Mouse (Mus musculus) hindbrain, embryonic 11.5 days (tissue): ENCODE results near the gene Trpm3. TPM values are rescaled to one million over a fixed set of nuclear protein-coding genes. Genes with fewer than 3 reads are reported as not detected.
A peak's percentile ranks its signal among the peaks of the same experiment; 100 is the strongest.

Experiments used
- ATAC-seq: fragments of 200-750 bp; cut with Nextera tagmentation; 2 replicates; pipeline ENCODE4 v1.8.0; 2017; ENCODE audit warnings: mild to moderate bottlenecking, moderate TSS enrichment, moderate library complexity; ENCODE audit not compliant: low FRiP score
- DNase-seq: peaks from one replicate; pipeline ENCODE4 v3.0.0-alpha.2; 2015; ENCODE audit warnings: low spot score
- H3K27ac ChIP-seq: fragments of 300-500 bp; sonication (generic); 2 replicates; pipeline ENCODE4 v1.5.1; 2014; ENCODE audit warnings: mild to moderate bottlenecking, low read depth, low read length
- H3K27me3 ChIP-seq: fragments of 300-500 bp; sonication (generic); 2 replicates; pipeline ENCODE4 v1.6.1; 2014; ENCODE audit warnings: mild to moderate bottlenecking, low read length, moderate library complexity, mixed read lengths; ENCODE audit not compliant: control insufficient read depth, insufficient read depth
- H3K36me3 ChIP-seq: fragments of 300-500 bp; sonication (generic); 2 replicates; pipeline ENCODE4 v1.6.1; 2014; ENCODE audit warnings: mild to moderate bottlenecking, low read length, moderate library complexity, mixed read lengths; ENCODE audit not compliant: control insufficient read depth, insufficient read depth
- H3K4me1 ChIP-seq: fragments of 300-500 bp; sonication (generic); replicated peaks from 2 replicates; pipeline ENCODE4 v1.6.1; 2014; ENCODE audit warnings: low read length, mixed read lengths; ENCODE audit not compliant: control insufficient read depth, insufficient read depth
- H3K4me2 ChIP-seq: fragments of 300-500 bp; sonication (generic); replicated peaks from 2 replicates; pipeline ENCODE4 v1.6.1; 2014; ENCODE audit warnings: mild to moderate bottlenecking, low read depth, low read length
- H3K4me3 ChIP-seq: fragments of 300-500 bp; sonication (generic); 2 replicates; pipeline ENCODE4 v1.5.1; 2014; ENCODE audit warnings: low read depth, low read length
- H3K9ac ChIP-seq: fragments of 300-500 bp; sonication (generic); 2 replicates; pipeline ENCODE4 v1.6.1; 2014; ENCODE audit warnings: low read depth, low read length
- H3K9me3 ChIP-seq: fragments of 300-500 bp; sonication (generic); 2 replicates; pipeline ENCODE4 v1.6.1; 2016; ENCODE audit warnings: low read length; ENCODE audit not compliant: control insufficient read depth
- WGBS: fragments of 180-500 bp; shearing (Covaris S2); extraction: QIAGEN DNeasy Blood & Tissue Kit; methylation state at CpG from one replicate; pipeline ENCODE4 v1.1.7; 2014; 5-methylcytosine and 5-hydroxymethylcytosine counted together
- polyA plus RNA-seq: library from polyadenylated mRNA; unstranded; fragments of >200 nt; fragmentation: Nextera tagmentation; extraction: Ambion mirVana; gene quantifications from 2 replicates; pipeline ENCODE4 v1.2.1, GENCODE M21; 2014

Gene Trpm3
- 14.5 and 16.6 TPM in 2 replicates for polyA plus RNA-seq

- WGBS = 1% methylated on average over 39 of the region's 39 CpGs
- no peaks in the 10 kb centered on the region for H3K36me3 ChIP-seq
- peak; percentile 92 for ATAC-seq
Observed at GRCm38 (mm10) chr19:22138590-22139421, at the start of gene Trpm3. Gene Trpm3 (plus strand): TSS chr19:22139046.

DNA sequence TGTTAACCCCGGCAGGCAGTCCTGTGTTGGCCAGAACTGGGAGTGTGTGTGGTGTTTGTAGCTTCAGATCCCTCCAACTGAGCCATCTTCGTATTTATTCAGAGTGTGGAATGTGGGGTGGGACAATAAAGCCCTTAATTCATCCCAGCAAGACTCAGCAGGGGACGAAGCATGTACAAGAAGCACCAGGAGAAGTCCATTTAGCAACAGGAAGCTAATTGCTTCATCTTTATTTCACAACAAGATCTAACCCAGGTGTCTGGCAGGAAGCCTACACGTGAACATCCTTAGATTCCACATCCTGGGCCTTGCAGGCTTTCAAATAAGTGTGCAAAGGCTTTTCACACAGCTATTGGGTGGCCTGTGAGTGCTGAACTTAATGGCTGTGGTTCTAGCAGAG is 38.3 kb upstream of the Trpm3 start:
- no peaks in the 10 kb centered on the region for H3K27me3 ChIP-seq
- H3K9ac ChIP-seq = no peak overlapping the region
- no peak overlapping the region for H3K4me2 ChIP-seq
- no peaks in the 10 kb centered on the region for H3K9me3 ChIP-seq
- no peaks in the 10 kb centered on the region for H3K36me3 ChIP-seq
- ATAC-seq = no peak
- H3K4me3 ChIP-seq = no peak overlapping the region
- H3K4me1 ChIP-seq = no peaks in the 10 kb centered on the region
- 57% methylated on average over 4 of the region's 4 CpGs for WGBS
- no peak for DNase-seq
- H3K27ac ChIP-seq = no peak overlapping the region

More at GRCm38 (mm10) chr19:22138590-22139421, at the start of gene Trpm3:
- H3K9ac ChIP-seq = no peak within 1 kb of the TSS
- H3K9me3 ChIP-seq = no peaks in the 10 kb centered on the region
- no peaks in the 10 kb centered on the region for H3K27me3 ChIP-seq
- H3K4me1 ChIP-seq = no peaks in the 10 kb centered on the region
- DNase-seq = peak; percentile 79
- peak within 1 kb of the TSS; percentile 75 for H3K4me2 ChIP-seq
- no peak within 1 kb of the TSS for H3K27ac ChIP-seq
- peak within 1 kb of the TSS; percentile 32 for H3K4me3 ChIP-seq

DNA sequence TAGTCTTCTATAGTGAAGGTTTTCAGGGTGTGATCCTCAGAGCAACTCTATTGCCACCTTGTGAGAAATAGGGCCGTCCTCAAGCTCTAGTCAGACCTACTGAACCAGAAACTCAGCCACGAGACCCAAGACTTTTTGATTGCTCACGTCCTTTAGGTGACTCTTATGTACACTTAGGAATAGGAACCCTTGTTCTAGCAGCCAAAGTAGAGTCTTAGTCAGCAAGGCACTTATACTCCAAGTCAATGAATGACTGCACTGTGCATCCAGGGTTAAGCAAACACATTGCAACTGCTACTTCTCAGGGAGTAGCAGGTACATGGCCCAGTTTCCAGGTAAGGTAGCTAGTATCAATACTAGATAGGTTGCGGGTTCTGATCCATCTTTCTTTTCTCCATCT is 35.0 kb upstream of the Trpm3 start:
- DNase-seq = no peak
- 89% methylated on average over 4 of the region's 4 CpGs for WGBS
- Histone ChIP-seq H3K9ac (no peak overlapping the region), H3K4me1 (no peaks in the 10 kb centered on the region), H3K36me3 (no peaks in the 10 kb centered on the region), H3K9me3 (no peaks in the 10 kb centered on the region), H3K4me2 (no peak overlapping the region), H3K27ac (no peak overlapping the region), H3K27me3 (no peaks in the 10 kb centered on the region), H3K4me3 (no peak overlapping the region)
- no peak for ATAC-seq

DNA sequence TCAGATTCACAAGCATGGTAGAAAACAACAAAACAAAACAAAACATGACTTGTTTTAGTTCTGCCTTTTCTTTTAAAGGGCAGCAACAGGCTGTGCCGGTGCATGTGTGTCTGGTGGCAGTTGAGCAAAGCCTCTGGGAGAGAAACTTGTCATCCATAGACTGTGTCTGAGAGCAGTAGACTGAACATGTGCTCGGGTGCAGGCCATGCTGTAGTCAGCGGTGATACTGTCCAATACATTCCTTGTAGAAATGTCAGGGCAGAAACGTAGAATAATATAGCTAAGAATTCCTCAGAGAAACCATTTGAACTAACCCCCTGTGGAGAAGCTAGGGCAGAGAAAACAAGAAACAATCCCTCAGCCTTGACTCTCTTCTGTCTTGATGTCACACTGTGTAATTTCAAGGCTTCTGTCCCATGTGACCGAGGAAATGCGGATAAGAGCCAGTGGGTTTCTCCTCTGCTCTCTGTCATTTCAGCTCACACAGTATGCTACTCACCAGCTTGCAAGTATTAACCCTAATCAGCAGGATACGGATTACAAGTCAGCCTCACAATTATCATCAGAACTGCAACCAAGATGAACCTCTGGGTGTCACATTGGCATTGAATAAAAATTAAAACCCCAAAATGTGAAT is 33.9 kb upstream of the Trpm3 start:
- Histone ChIP-seq H3K9me3 (no peaks in the 10 kb centered on the region), H3K27ac (no peak overlapping the region), H3K4me1 (no peaks in the 10 kb centered on the region), H3K4me2 (no peak overlapping the region), H3K4me3 (no peak overlapping the region), H3K36me3 (no peaks in the 10 kb centered on the region), H3K9ac (no peak overlapping the region), H3K27me3 (no peaks in the 10 kb centered on the region)
- 61% methylated on average over 7 of the region's 7 CpGs for WGBS
- ATAC-seq (no peak), DNase-seq (no peak)

DNA sequence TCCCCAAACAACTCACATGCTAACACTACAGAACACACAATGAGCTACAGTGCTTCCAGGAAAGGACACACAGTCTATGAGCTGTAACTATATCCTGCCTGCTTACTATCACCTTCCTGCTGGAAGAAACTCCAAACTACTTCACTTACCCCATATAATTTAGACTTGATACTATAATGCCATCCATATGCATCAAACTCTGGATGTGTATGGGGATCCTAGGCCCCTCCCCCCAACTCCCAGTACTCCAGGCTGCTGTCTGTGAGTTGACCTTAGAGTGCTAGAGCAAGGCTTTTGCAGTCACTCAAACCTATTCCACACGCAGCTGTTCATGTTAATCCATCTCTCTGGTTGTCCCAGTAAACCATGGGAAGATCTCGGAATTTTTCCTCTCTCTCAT is 33.2 kb upstream of the Trpm3 start:
- no peaks in the 10 kb centered on the region for H3K36me3 ChIP-seq
- H3K9me3 ChIP-seq = no peaks in the 10 kb centered on the region
- H3K27me3 ChIP-seq = no peaks in the 10 kb centered on the region
- no peak for DNase-seq
- no peak for ATAC-seq
- no peaks in the 10 kb centered on the region for H3K4me1 ChIP-seq
- H3K9ac ChIP-seq = no peak overlapping the region
- H3K4me3 ChIP-seq = no peak overlapping the region
- H3K27ac ChIP-seq = no peak overlapping the region
- no peak overlapping the region for H3K4me2 ChIP-seq
- 74% methylated on average over 2 of the region's 2 CpGs for WGBS

GRCm38 (mm10) chr19:22108893-22109463 is 29.9 kb upstream of the Trpm3 start:
- Histone ChIP-seq H3K4me3 (no peak overlapping the region), H3K27ac (no peak overlapping the region), H3K9me3 (no peaks in the 10 kb centered on the region), H3K27me3 (no peaks in the 10 kb centered on the region), H3K9ac (no peak overlapping the region), H3K4me2 (no peak overlapping the region), H3K36me3 (no peaks in the 10 kb centered on the region), H3K4me1 (no peaks in the 10 kb centered on the region)
- DNase-seq (no peak), ATAC-seq (no peak)
- 92% methylated on average over 8 of the region's 8 CpGs for WGBS

- Histone ChIP-seq H3K4me1 (no peaks in the 10 kb centered on the region), H3K27ac (no peak overlapping the region), H3K9ac (no peak overlapping the region), H3K4me2 (no peak overlapping the region), H3K36me3 (no peaks in the 10 kb centered on the region), H3K9me3 (no peaks in the 10 kb centered on the region), H3K4me3 (no peak overlapping the region), H3K27me3 (no peaks in the 10 kb centered on the region)
- no peak for DNase-seq
- 87% methylated on average over 2 of the region's 2 CpGs for WGBS
- ATAC-seq = no peak
Observed at GRCm38 (mm10) chr19:22120976-22121375, 17.9 kb upstream of the Trpm3 start.

DNA sequence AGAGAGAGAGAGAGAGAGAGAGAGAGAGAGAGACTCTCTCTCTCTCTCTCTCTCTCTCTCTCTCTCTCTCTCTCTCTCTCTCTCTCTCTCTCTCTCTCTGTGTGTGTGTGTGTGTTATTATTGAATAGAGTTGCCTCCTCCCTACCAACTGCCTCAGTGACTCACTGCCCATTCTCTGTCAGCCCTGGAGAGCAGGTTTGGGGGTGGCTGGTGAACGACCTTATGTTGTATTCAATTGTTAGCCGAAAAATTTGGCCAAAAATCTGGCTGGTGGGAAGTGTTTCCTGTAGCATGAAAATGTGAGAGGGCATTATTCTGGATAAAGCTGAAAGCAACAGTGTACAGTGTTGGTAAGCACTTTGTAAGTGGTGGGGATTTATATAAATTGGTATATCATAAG is 17.2 kb upstream of the Trpm3 start:
- Histone ChIP-seq H3K4me3 (no peak overlapping the region), H3K9ac (no peak overlapping the region), H3K4me2 (no peak overlapping the region), H3K27ac (no peak overlapping the region), H3K27me3 (no peaks in the 10 kb centered on the region), H3K36me3 (no peaks in the 10 kb centered on the region), H3K9me3 (no peaks in the 10 kb centered on the region), H3K4me1 (no peaks in the 10 kb centered on the region)
- DNase-seq (no peak), ATAC-seq (no peak)
- WGBS = 86% methylated on average over 2 of the region's 2 CpGs
